Mouse (Mus musculus) small intestine, adult 2 months (tissue): ENCODE measurements at regions not wholly inside any gene's neighbourhood (a gene's known extent, or its start where the extent isn't known, plus 50 kb on each side); places are given as distances from the start of the nearest gene placed in this dataset.

Source experiments
- CTCF ChIP-seq: fragments of 200-500 bp; IDR thresholded peaks from 2 replicates; pipeline ENCODE4 v1.5.1; 2012; ENCODE audit warnings: low read depth, mild to moderate bottlenecking, control low read depth, inconsistent platforms, low read length, moderate library complexity, mixed read lengths; ENCODE audit not compliant: insufficient replicate concordance, insufficient read length; ENCODE audit errors: extremely low read depth
- POLR2A ChIP-seq: fragments of 200-500 bp; IDR thresholded peaks from 2 replicates; pipeline ENCODE4 v1.6.1; 2012; ENCODE audit warnings: low read depth, mild to moderate bottlenecking, control low read depth, inconsistent platforms, low read length, moderate library complexity

DNA sequence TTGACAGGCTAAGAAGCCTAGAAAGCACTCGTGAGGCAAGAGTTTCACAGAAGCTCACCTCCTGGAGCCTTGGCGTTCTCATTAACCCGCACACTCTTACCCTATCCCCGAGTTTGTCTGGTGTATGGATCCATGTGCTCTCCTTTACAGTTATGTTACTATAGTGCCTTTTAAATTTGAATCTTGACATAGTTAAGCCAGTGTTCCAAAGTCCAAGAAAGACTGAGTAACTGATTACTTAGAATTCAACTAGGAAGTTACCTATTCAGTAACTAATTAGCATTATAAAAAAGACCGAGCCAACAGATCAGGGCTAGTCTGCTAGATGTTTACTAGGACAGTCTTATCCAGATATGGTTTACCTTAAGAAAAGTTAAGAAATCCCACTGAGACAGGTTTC lies 1386.0 kb upstream of the 1700008P02Rik start:
- TF ChIP-seq CTCF (no peak), POLR2A (no peak)
